Mouse (Mus musculus) liver, postnatal 0 days (tissue): ENCODE measurements around the gene Tmcc3.

Experiments used
- CTCF ChIP-seq: sonication (generic); IDR thresholded peaks from 2 replicates; pipeline ENCODE4 v1.5.1; 2016; ENCODE audit warnings: antibody characterized with exemption, low read depth
- EP300 ChIP-seq: IDR thresholded peaks from 2 replicates; pipeline ENCODE4 v1.6.1; 2016; ENCODE audit warnings: antibody characterized with exemption, low read depth, mild to moderate bottlenecking

DNA sequence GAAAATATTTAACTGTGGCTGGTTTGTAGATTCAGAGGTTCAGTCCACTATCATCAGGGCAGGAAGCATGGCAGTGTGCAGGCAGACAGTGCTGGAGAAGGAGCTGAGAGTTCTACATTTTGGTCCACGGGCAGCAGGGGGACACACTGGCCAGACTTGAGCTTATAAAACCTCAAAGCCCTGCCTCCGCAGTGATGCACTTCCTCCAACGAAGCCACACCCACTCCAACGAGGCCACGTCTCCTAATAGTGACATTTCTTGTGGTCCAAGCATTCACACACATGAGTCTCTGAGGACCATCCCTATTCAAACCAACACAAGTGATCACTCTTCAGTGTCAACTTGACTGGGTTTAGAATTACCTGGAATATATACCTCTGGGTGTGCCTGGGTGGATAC is 327.5 kb downstream of the Tmcc3 start:
- TF ChIP-seq CTCF (no peak), EP300 (no peak)
